Mouse (Mus musculus) bone marrow macrophage, adult 2 months (primary cell): Measurements from ENCODE around the gene Gss.

Source experiments
- CTCF ChIP-seq: IDR thresholded peaks from 2 replicates; pipeline ENCODE4 v1.5.1; 2012; ENCODE audit warnings: low read depth, mild to moderate bottlenecking, low read length, moderate library complexity
- POLR2A ChIP-seq: IDR thresholded peaks from 2 replicates; pipeline ENCODE4 v1.6.1; 2012; ENCODE audit warnings: mild to moderate bottlenecking, low read depth, low read length, borderline replicate concordance

DNA sequence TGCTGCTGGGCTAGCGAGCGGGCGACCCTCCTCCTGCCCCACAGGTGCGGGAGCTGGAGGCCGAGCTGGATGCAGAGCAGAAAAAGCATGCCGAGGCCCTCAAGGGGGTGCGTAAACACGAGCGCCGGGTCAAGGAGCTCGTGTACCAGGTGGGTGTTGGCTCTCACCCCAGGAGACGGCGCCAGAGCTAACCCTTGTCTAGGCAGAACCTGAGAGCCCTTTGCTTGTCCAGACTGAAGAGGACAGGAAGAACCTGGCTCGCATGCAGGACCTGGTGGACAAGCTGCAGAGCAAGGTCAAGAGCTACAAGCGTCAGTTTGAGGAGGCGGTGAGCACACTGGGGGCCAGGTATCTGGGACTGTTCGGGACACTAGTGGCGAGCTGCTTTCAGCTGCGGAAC lies 40.5 kb upstream of the Gss start:
- TF ChIP-seq POLR2A: no peak
- no peak for TF ChIP-seq CTCF
